Mouse (Mus musculus): ENCODE results near the gene Gm21972.

The Gm21972 gene

DNA sequence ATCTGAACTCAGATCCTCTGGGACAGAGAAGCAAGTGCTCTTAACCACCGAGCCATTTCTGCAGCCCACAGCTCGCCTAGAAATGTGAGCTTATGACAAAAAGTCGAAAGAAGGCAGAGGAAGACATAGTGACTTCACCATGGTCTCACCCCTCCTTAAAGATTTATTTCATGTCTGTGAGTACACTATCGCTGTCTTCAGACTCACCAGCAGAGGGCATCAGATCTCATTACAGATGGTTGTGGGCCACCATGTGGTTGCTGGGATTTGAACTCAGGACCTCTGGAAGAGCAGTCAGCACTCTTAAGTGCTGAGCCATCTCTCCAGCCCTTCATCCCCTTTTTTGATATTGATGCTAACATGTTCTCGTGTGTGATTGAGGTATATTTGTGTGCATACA, 41.2 kb downstream of the Gm21972 start:
- DNase-seq: no peak

DNA sequence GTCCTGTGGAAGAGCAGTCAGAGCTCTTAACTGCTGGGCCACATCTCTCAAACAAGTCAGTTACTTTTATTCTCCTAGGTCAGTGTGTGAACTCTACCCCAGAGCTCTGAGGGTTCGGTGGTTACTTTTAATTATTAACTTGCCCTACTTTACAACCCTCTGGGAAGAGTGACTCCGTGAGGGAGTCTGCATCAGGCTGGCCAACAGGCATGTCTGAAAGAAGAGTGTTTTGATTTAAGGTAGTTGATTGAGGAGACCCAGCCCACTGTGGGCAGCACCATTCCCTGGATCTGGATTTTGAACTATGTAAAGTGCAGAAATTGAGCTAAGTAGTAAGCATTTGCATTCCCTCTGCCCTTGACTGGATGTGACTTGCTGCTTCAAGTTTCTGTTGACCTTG, 42.6 kb downstream of the Gm21972 start:
- peak; percentile 60 to 76 for DNase-seq

DNA sequence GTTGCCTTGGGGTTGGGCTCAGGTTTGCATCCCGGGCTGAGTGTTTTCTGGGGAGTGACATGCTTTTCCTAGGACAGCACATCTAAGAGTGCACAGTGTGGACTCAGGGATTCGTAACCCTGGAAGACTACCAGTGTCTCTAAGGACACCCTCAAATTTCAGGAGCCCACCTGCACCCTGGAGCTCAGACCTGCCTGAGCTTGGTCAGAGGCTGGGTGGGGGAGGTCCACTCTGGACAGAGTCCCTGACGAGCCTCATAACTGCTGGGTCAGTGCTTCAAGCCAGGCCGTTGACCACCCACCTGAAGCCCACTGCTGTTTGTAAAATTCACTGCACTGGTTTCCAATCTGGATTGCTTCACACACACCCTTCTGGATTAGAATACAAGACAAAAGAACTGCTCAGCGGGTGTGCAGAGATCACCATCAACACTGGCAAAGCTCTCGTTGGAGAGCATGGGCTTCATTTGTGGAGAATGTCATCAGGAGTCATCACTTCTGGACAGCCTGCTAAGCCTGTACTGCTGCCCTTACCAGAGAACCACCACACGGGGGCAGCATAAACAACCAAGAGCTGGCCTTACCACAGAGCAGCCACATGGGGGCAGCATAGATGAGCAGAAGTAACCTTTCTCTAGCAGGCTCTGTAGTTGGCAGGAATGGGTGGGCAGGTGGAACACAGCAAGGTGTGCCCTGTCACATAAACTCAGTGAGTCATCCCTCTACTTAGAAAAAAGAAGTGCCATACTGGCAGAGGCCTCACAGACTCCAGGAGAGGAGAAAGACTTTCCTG, 45.2 kb downstream of the Gm21972 start:
- DNase-seq: peak; percentile 69 to 89

- DNase-seq: no peak
Observed at GRCm38 (mm10) chr1:86182004-86182709, 48.7 kb downstream of the Gm21972 start.

GRCm38 (mm10) chr1:86183577-86184263, 50.3 kb downstream of the Gm21972 start:
- no peak for DNase-seq

GRCm38 (mm10) chr1:86186762-86187161, 53.3 kb downstream of the Gm21972 start:
- no peak for DNase-seq

- DNase-seq: no peak
Observed at GRCm38 (mm10) chr1:86187856-86188255, 54.4 kb downstream of the Gm21972 start.

- peak in 1 of 2 experiments; percentile 31 for DNase-seq
Observed at GRCm38 (mm10) chr1:86188271-86188670, 54.8 kb downstream of the Gm21972 start.

DNA sequence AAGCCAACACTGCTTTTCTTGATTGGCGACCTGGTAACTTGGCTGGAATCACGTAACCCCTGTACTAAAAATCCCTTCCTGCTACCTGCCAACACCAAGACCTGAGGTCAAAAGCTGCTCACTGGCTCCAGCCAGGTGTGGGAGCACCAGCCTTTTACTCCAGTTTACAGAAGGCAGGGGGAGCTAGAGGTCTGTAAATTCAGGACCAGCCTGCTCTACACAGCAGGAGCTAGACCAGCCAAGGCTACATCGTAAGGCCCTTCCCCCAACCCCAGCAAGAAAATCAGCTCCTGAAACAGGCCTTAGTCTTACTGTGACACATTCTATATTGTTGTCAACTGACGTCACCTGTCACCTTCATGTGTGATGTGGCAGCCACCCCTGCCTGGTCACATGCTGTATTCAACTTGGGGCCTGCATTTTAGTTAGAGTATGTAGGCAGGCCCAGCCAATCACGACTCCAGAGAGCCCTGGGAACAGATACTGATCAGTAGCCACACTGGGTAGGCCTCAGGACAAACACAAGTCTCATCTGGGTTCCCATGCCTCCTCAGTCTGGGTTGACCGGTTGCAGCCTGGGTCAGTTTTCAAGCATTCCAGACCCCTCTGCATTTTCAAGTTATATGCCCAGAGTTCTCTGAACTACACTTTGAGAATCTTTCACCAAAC, 55.7 kb downstream of the Gm21972 start:
- no peak for DNase-seq

DNA sequence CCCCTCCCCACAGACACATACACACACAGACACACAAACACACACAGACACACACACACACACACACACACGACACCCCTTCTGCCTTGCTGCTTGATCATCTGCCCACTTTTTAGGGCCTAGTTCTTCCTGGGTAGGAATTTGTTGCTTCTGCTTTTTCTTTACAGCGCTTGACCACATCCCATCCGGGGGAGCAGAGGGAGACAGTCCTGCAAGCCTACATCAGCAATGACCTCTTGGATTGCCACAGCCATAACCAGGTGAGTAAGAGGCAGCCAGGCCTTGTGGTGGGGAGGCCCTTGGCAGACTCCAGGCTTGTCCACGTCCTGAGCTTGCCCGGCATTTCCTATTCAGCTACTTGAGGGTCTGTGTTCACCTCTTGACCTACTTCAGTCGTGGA, 57.4 kb downstream of the Gm21972 start:
- DNase-seq: no peak

DNA sequence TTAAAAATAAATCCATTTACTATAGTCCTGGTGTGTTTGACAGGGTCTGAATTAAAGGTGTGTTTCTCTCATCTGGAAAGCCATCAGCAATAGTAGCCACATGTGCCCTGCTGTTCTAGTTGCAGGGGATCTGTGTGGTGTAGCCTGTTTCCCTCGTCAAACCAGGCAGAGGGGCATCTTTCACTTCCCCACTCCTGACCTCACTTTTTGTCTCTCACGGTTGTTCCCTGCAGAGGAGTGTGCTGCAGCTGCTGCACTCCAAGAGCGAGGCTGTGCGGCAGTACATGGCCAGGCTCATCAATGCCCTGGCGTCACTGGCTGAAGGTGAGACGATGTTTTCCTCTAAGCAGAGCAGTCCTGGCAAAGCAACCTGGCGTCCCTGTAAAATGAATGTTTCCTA, 60.6 kb downstream of the Gm21972 start:
- DNase-seq: no peak

DNA sequence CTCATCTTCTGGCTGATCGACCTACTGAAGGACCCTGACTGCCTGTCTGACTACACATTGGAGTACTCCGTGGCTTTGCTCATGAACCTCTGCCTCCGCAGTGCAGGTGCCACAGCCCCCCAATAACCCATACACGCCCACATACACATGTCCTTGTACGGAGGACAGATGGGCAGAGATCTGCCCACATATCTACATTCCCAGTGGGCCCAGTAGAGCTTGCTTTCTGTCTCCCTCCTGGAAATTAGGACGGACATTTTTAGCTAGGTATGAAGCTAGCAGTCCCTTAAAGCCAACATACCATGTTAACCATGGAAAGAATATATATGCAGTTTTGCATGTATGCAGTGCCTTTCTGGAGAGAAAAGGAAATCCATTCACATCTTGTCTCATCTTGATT, 64.8 kb downstream of the Gm21972 start:
- no peak for DNase-seq

- no peak for DNase-seq
Observed at GRCm38 (mm10) chr1:86199026-86199425, 65.6 kb downstream of the Gm21972 start.

DNA sequence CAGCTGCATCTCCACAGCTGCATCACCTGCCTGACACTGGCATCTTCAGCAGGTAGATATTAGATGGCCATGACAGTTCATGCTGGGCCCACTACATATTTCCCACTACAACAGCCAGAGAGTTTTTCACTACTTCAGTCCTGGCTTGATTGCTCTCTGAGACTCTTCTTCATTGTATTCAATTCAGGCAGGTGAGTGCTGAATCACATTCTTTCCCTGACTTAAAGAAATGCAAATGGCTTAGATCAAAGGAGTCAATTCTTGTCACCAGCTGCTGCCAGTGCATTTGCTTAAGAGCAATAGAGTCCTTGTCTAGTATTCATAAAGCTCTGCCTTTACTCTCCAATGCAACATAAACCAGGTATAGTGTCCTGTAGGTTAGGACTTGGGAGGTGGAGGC, 67.9 kb downstream of the Gm21972 start:
- DNase-seq: no peak

DNA sequence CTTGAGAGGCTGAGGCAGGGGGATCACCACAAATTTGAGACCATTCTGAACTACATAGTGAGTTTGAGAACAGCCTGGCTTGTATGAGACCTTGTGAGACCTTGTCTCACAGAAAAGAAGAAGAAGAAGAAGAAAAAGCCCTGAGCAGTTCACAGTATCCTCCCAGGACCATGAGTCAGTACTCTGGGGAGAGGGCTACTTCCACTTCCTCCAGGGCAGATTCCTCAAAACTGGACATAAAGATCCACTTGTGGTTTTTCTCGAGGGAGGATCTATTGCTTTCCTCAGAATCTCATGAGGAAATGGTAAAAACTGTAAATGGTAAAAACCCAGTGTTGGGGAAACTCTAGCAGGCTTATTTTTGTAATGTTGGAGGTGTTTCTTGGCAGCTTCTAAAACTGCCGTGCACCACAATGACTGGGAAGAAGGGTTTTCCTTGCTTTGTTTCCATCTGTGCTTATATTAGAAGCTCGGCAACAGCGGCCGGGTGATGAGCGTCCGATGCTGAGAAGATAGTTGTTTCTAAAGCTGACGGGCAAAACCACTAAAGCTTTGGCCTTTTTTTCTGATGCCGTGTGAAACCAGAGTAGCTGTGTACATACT, 69.3 kb downstream of the Gm21972 start:
- no peak for DNase-seq

GRCm38 (mm10) chr1:86210676-86211075, 77.2 kb downstream of the Gm21972 start:
- DNase-seq: no peak

DNA sequence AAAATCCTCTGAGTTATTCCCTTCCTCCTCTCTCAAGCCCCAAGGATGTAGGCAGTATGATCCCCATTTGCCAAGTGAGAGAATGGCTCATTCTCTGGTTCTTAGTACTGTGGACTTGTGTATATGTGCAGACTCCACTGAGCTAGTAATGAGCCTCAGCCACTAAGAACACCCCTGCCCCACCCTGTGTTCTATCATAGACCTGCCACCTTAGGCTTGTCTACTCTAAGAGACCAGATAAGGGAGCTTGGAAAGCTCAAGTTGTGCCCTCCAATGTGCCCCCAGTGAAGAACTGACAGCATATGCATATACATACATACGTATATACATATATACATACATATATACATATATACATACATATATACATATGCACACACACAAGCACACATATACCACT, 78.1 kb downstream of the Gm21972 start:
- no peak for DNase-seq

Data from kidney, postnatal 36 days (tissue).